Mouse (Mus musculus): Measurements from ENCODE around the gene Cacnb4.

Gene Cacnb4

GRCm38 (mm10) chr2:52651547-52651946 lies 25.1 kb downstream of the Cacnb4 start:
- intact Hi-C loops (cut with DNase I) = no loop called here

GRCm38 (mm10) chr2:52647255-52647998 lies 29.2 kb downstream of the Cacnb4 start:
- intact Hi-C loops (cut with DNase I) = no loop called here

- intact Hi-C loops (cut with DNase I) = no loop called here
Observed at GRCm38 (mm10) chr2:52643657-52644056, 33.0 kb downstream of the Cacnb4 start.

- intact Hi-C loops (cut with DNase I) = loop anchor here (10.0 kb wide), 1 partner anchor 55 kb away; no protein-coding TSS in a partner anchor
Observed at GRCm38 (mm10) chr2:52639530-52639875, 37.1 kb downstream of the Cacnb4 start.

GRCm38 (mm10) chr2:52638857-52639529 lies 37.6 kb downstream of the Cacnb4 start:
- intact Hi-C loops (cut with DNase I) = loop anchor here (10.0 kb wide), 1 partner anchor 56 kb away; no protein-coding TSS in a partner anchor

GRCm38 (mm10) chr2:52638226-52638625 lies 38.4 kb downstream of the Cacnb4 start:
- intact Hi-C loops (cut with DNase I) = loop anchor here (10.0 kb wide), 1 partner anchor 57 kb away; no protein-coding TSS in a partner anchor

GRCm38 (mm10) chr2:52636051-52636450 lies 40.6 kb downstream of the Cacnb4 start:
- intact Hi-C loops (cut with DNase I) = loop anchor here (10.0 kb wide), 1 partner anchor 59 kb away; no protein-coding TSS in a partner anchor

GRCm38 (mm10) chr2:52635358-52635757 lies 41.3 kb downstream of the Cacnb4 start:
- intact Hi-C loops (cut with DNase I) = loop anchor here (10.0 kb wide), 1 partner anchor 59 kb away; no protein-coding TSS in a partner anchor

GRCm38 (mm10) chr2:52632880-52633279 lies 43.8 kb downstream of the Cacnb4 start:
- intact Hi-C loops (cut with DNase I) = loop anchor here (5.0 to 10.0 kb wide), 2 partner anchors 62 to 109 kb away; partner anchors contain the start of gene Stam2

GRCm38 (mm10) chr2:52628186-52628585 lies 48.4 kb downstream of the Cacnb4 start:
- intact Hi-C loops (cut with DNase I) = no loop called here

- intact Hi-C loops (cut with DNase I) = no loop called here
Observed at GRCm38 (mm10) chr2:52626266-52626665, 50.4 kb downstream of the Cacnb4 start.

GRCm38 (mm10) chr2:52625731-52626130 lies 50.9 kb downstream of the Cacnb4 start:
- intact Hi-C loops (cut with DNase I) = no loop called here

GRCm38 (mm10) chr2:52623921-52624404 lies 52.7 kb downstream of the Cacnb4 start:
- intact Hi-C loops (cut with DNase I) = no loop called here

GRCm38 (mm10) chr2:52623461-52623860 lies 53.2 kb downstream of the Cacnb4 start:
- intact Hi-C loops (cut with DNase I) = no loop called here

GRCm38 (mm10) chr2:52622616-52623015 lies 54.0 kb downstream of the Cacnb4 start:
- intact Hi-C loops (cut with DNase I) = no loop called here

- intact Hi-C loops (cut with DNase I) = no loop called here
Observed at GRCm38 (mm10) chr2:52619406-52619974, 57.1 kb downstream of the Cacnb4 start.

- intact Hi-C loops (cut with DNase I) = no loop called here
Observed at GRCm38 (mm10) chr2:52618804-52619203, 57.8 kb downstream of the Cacnb4 start.

- intact Hi-C loops (cut with DNase I) = no loop called here
Observed at GRCm38 (mm10) chr2:52615429-52615828, 61.2 kb downstream of the Cacnb4 start.

- intact Hi-C loops (cut with DNase I) = no loop called here
Observed at GRCm38 (mm10) chr2:52613888-52614287, 62.7 kb downstream of the Cacnb4 start.

- intact Hi-C loops (cut with DNase I) = loop anchor here (5.0 kb wide), 1 partner anchor 307 kb away; no protein-coding TSS in a partner anchor
Observed at GRCm38 (mm10) chr2:52609486-52609885, 67.1 kb downstream of the Cacnb4 start.

- intact Hi-C loops (cut with DNase I) = loop anchor here (5.0 kb wide), 1 partner anchor 306 kb away; no protein-coding TSS in a partner anchor
Observed at GRCm38 (mm10) chr2:52607857-52608485, 68.7 kb downstream of the Cacnb4 start.

All from adrenal gland (tissue).